Mouse (Mus musculus) cerebellum, adult 2 months (tissue): ENCODE results near the gene Nr1h3.

Experiments used
- CTCF ChIP-seq: fragments of 200-500 bp; IDR thresholded peaks from 2 replicates; pipeline ENCODE4 v1.5.1; 2011; ENCODE audit warnings: low read depth, mild to moderate bottlenecking, control low read depth, low read length, moderate library complexity, borderline replicate concordance; ENCODE audit not compliant: insufficient read depth
- POLR2A ChIP-seq: fragments of 200-500 bp; IDR thresholded peaks from 2 replicates; pipeline ENCODE4 v1.6.1; 2011; ENCODE audit warnings: low read length, control low read depth, borderline replicate concordance; ENCODE audit not compliant: insufficient read depth

GRCm38 (mm10) chr2:91151331-91151730 is 51.3 kb downstream of the Nr1h3 start:
- TF ChIP-seq CTCF: no peak
- no peak for TF ChIP-seq POLR2A
